Mouse (Mus musculus) C2C12 (cell line): ENCODE data around the gene Tulp4.
A peak's percentile ranks its signal among the peaks of the same experiment; 100 is the strongest.

Experiments used
- CTCF ChIP-seq: IDR thresholded peaks from one replicate; pipeline ENCODE4 v1.5.1; 2011; ENCODE audit not compliant: control insufficient read depth, insufficient read depth, insufficient read length
- MAX ChIP-seq: IDR thresholded peaks from one replicate; pipeline ENCODE4 v1.6.1; 2011; ENCODE audit warnings: mild to moderate bottlenecking, control low read depth
- MYOG ChIP-seq: IDR thresholded peaks from one replicate; pipeline ENCODE4 v1.6.1; 2011; ENCODE audit not compliant: control insufficient read depth, insufficient read length; ENCODE audit errors: extremely low read depth
- USF1 ChIP-seq: IDR thresholded peaks from one replicate; pipeline ENCODE4 v1.6.1; 2011; ENCODE audit warnings: low read depth, mild to moderate bottlenecking, control low read depth, moderate library complexity

- TF ChIP-seq CTCF (no peak), MYOG (no peak), USF1 (no peak), MAX (peak; percentile 32)
Measured at GRCm38 (mm10) chr17:6164911-6165310, 58.7 kb downstream of the Tulp4 start.
